Mouse (Mus musculus): ENCODE data around the gene Il11ra1. TPM values are rescaled to one million over a fixed set of nuclear protein-coding genes. Genes with fewer than 3 reads are reported as not detected.

Gene Il11ra1
- total RNA-seq, 2 experiments from 2014 or later, result 71.4 to 103 TPM

- ATAC-seq (replicated peaks; ENCODE audit: poor library complexity, severe bottlenecking), result no peak
Measured at GRCm38 (mm10) chr4:41705922-41706754, 6.3 kb downstream of the Il11ra1 start.

GRCm38 (mm10) chr4:41707011-41707535 lies 7.3 kb downstream of the Il11ra1 start:
- peak; percentile 75 for ATAC-seq (replicated peaks; ENCODE audit: poor library complexity, severe bottlenecking)

- no peak; the same call in 1 of the 2 replicates for ATAC-seq (replicated peaks; ENCODE audit: poor library complexity, severe bottlenecking)
Measured at GRCm38 (mm10) chr4:41708192-41708745, 8.5 kb downstream of the Il11ra1 start.

- ATAC-seq (replicated peaks; ENCODE audit: poor library complexity, severe bottlenecking), result no peak
Measured at GRCm38 (mm10) chr4:41710229-41710628, 10.4 kb downstream of the Il11ra1 start.

GRCm38 (mm10) chr4:41711705-41712375 lies 12.1 kb downstream of the Il11ra1 start:
- no peak for ATAC-seq (replicated peaks; ENCODE audit: poor library complexity, severe bottlenecking)

- ATAC-seq (replicated peaks; ENCODE audit: poor library complexity, severe bottlenecking), result no peak
Measured at GRCm38 (mm10) chr4:41712421-41713196, 12.8 kb downstream of the Il11ra1 start.

- ATAC-seq (replicated peaks; ENCODE audit: poor library complexity, severe bottlenecking), result peak; percentile 75
Measured at GRCm38 (mm10) chr4:41713197-41714067, 13.6 kb downstream of the Il11ra1 start, which contains the start of gene Rpp25l. Gene Rpp25l (minus strand): TSS chr4:41713534.

GRCm38 (mm10) chr4:41714276-41714675 lies 14.5 kb downstream of the Il11ra1 start:
- ATAC-seq (replicated peaks; ENCODE audit: poor library complexity, severe bottlenecking), result peak; percentile 48

GRCm38 (mm10) chr4:41715082-41715481 lies 15.3 kb downstream of the Il11ra1 start:
- ATAC-seq (replicated peaks; ENCODE audit: poor library complexity, severe bottlenecking), result no peak

GRCm38 (mm10) chr4:41715596-41715995 lies 15.8 kb downstream of the Il11ra1 start:
- ATAC-seq (replicated peaks; ENCODE audit: poor library complexity, severe bottlenecking), result 0 out of 2 replicates have a peak, but pooled peaks have one; percentile 25

GRCm38 (mm10) chr4:41716834-41717233 lies 17.0 kb downstream of the Il11ra1 start:
- ATAC-seq (replicated peaks; ENCODE audit: poor library complexity, severe bottlenecking), result no peak

- peak; percentile 98 for ATAC-seq (replicated peaks; ENCODE audit: poor library complexity, severe bottlenecking)
Measured at GRCm38 (mm10) chr4:41722918-41723351, 23.1 kb downstream of the Il11ra1 start, which contains the start of gene Dctn3. Gene Dctn3 (minus strand): TSS chr4:41723170.

GRCm38 (mm10) chr4:41726826-41727621 lies 27.2 kb downstream of the Il11ra1 start:
- no peak for ATAC-seq (replicated peaks; ENCODE audit: poor library complexity, severe bottlenecking)

- ATAC-seq (replicated peaks; ENCODE audit: poor library complexity, severe bottlenecking), result peak; percentile 83
Measured at GRCm38 (mm10) chr4:41731052-41731765, 31.4 kb downstream of the Il11ra1 start, which contains the start of gene Arid3c. Gene Arid3c (minus strand): TSS chr4:41731142.

- peak; percentile 48 for ATAC-seq (replicated peaks; ENCODE audit: poor library complexity, severe bottlenecking)
Measured at GRCm38 (mm10) chr4:41737602-41738255, 37.9 kb downstream of the Il11ra1 start.

- ATAC-seq (replicated peaks; ENCODE audit: poor library complexity, severe bottlenecking), result peak; percentile 15; the same call in 1 of the 2 replicates
Measured at GRCm38 (mm10) chr4:41738256-41738603, 38.4 kb downstream of the Il11ra1 start.

GRCm38 (mm10) chr4:41739260-41739659 lies 39.5 kb downstream of the Il11ra1 start:
- no peak for ATAC-seq (replicated peaks; ENCODE audit: poor library complexity, severe bottlenecking)

Data from granulocyte monocyte progenitor cell, adult 5-6 weeks (primary cell).